Mouse (Mus musculus) megakaryocyte, embryonic 14.5 days (primary cell): ENCODE results near the gene Gm13691. TPM values are rescaled to one million over a fixed set of nuclear protein-coding genes. Genes with fewer than 3 reads are reported as not detected.
A peak's percentile ranks its signal among the peaks of the same experiment; 100 is the strongest.
"Not testable (repeated sequence)": the region's sequence is repeated elsewhere in the genome, so short reads cannot be mapped to it uniquely, and the experiment has no call there.

Source experiments
- H3K27me3 ChIP-seq: replicated peaks from 2 replicates; pipeline ENCODE3; 2012; ENCODE audit warnings: inconsistent platforms
- H3K36me3 ChIP-seq: replicated peaks from 2 replicates; pipeline ENCODE3; 2012; ENCODE audit warnings: low read length, inconsistent platforms, mixed read lengths
- H3K4me1 ChIP-seq: 2 replicates; pipeline ENCODE4 v1.6.1; 2012; ENCODE audit warnings: inconsistent platforms
- H3K4me3 ChIP-seq: replicated peaks from 2 replicates; pipeline ENCODE3; 2012; ENCODE audit warnings: moderate library complexity, mild to moderate bottlenecking, inconsistent platforms
- H3K9me3 ChIP-seq: 2 replicates; pipeline ENCODE4 v1.6.1; 2012; ENCODE audit warnings: inconsistent platforms
- FLI1 ChIP-seq: IDR thresholded peaks from 2 replicates; pipeline ENCODE4 v1.6.1; 2012; ENCODE audit warnings: low read length, inconsistent platforms, mixed read lengths
- GATA1 ChIP-seq: IDR thresholded peaks from 3 replicates; pipeline ENCODE4 v1.6.1; 2012; ENCODE audit warnings: mixed read lengths, low read length, inconsistent platforms, borderline replicate concordance
- polyA plus RNA-seq: library from polyadenylated mRNA; stranded (reverse); fragments of >175 nt; gene quantifications from 2 replicates; pipeline ENCODE4 v1.2.3, GENCODE M21; 2012; ENCODE audit warnings: low replicate concordance; ENCODE audit not compliant: insufficient read depth

Gene Gm13691
- polyA plus RNA-seq, 1 experiment, result 0.66 TPM

- Histone ChIP-seq H3K9me3 (no peaks in the 10 kb centered on the region), H3K27me3 (no peaks in the 10 kb centered on the region), H3K4me3 (no peak overlapping the region), H3K36me3 (no peaks in the 10 kb centered on the region), H3K4me1 (peaks cover 32% of the 10 kb centered on the region)
- no peak for TF ChIP-seq GATA1
- no peak for TF ChIP-seq FLI1
These were observed 18.6 kb downstream of the Gm13691 start for GRCm38 (mm10) chr2:84008913-84009312.

GRCm38 (mm10) chr2:84009818-84010217 is 19.5 kb downstream of the Gm13691 start:
- H3K4me3 ChIP-seq, result peak overlapping the region; percentile 62
- no peaks in the 10 kb centered on the region for H3K36me3 ChIP-seq
- TF ChIP-seq FLI1, result no peak
- peaks cover 36% of the 10 kb centered on the region for H3K4me1 ChIP-seq
- no peaks in the 10 kb centered on the region for H3K9me3 ChIP-seq
- no peaks in the 10 kb centered on the region for H3K27me3 ChIP-seq

GRCm38 (mm10) chr2:84014572-84014971 is 24.2 kb downstream of the Gm13691 start:
- H3K27me3 ChIP-seq, result no peaks in the 10 kb centered on the region
- TF ChIP-seq GATA1, result no peak
- no peak for TF ChIP-seq FLI1
- no peak overlapping the region for H3K4me3 ChIP-seq
- H3K9me3 ChIP-seq, result no peaks in the 10 kb centered on the region
- H3K36me3 ChIP-seq, result no peaks in the 10 kb centered on the region
- peaks cover 39% of the 10 kb centered on the region for H3K4me1 ChIP-seq

GRCm38 (mm10) chr2:84016291-84016690 is 25.9 kb downstream of the Gm13691 start:
- peaks cover 45% of the 10 kb centered on the region for H3K4me1 ChIP-seq
- H3K36me3 ChIP-seq, H3K9me3 ChIP-seq, H3K27me3 ChIP-seq, H3K4me3 ChIP-seq: not testable (repeated sequence)

GRCm38 (mm10) chr2:84018330-84018729 is 28.0 kb downstream of the Gm13691 start:
- Histone ChIP-seq H3K4me1 (peaks cover 56% of the 10 kb centered on the region), H3K9me3 (no peaks in the 10 kb centered on the region), H3K4me3 (no peak overlapping the region), H3K36me3 (no peaks in the 10 kb centered on the region), H3K27me3 (no peaks in the 10 kb centered on the region)
- TF ChIP-seq GATA1 (no peak), FLI1 (no peak)

DNA sequence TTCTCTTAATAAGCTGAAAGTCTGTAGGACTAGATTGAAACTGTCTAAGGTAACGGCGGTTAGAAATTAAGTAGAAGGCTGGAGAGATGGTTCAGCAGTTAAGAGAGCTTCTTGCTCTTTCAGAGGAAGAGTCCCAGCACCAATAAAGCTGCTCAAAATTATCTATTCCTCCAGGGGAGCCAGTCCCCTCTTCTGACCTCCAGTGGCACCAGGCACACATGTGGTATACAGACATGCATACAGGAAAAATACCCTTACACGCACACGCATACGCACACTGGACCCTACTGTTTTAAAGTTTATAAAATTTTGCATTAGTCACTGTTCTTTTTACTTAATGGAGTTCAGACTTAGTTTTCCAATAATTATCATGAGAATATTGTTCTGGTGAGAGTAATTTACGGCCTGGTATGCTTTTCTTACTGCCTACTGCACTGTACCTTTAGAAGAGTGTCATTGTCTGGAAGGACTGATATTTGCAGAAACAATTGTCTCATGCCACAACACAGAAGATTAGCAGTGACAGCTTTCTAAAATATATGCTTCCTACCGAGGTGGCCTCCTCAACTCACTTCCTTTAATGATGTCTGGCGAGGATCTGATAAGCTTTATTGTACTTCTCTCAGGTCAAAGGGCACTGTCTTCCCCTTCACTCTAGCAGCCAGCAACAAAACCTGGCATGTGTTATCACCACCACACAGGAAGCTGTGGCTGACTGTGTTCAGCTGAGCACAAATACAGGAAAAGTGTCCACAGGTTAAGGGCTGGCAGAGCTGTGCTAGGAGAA is 29.4 kb downstream of the Gm13691 start:
- Histone ChIP-seq H3K4me1 (peaks cover 56% of the 10 kb centered on the region), H3K36me3 (no peaks in the 10 kb centered on the region), H3K9me3 (no peaks in the 10 kb centered on the region), H3K4me3 (peak overlapping the region; percentile 48), H3K27me3 (no peaks in the 10 kb centered on the region)
- TF ChIP-seq GATA1, result no peak; the same call in 2 of the 3 replicates
- TF ChIP-seq FLI1, result no peak

DNA sequence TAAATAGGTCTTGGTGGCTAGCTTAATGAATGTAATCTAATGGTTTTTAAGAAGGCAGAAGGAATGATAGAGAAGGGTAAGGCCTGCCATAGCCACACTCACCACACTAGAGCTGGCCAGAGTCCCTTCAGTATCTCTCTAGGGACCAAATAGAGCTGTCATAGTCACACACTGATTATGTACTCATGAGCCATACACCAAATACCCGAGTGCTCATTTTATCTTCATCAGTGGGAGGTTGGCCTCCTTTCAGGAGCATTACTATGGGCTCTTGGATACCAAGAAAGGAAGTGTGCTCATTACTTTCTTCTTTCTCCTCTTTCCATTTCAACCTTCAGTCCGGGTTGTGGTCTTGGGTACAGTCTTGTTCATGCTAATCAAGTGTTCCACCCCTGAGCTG is 31.6 kb downstream of the Gm13691 start:
- no peak for TF ChIP-seq FLI1
- no peak for TF ChIP-seq GATA1
- H3K4me3 ChIP-seq, result no peak overlapping the region

GRCm38 (mm10) chr2:84022905-84023304 is 32.6 kb downstream of the Gm13691 start:
- peaks cover 51% of the 10 kb centered on the region for H3K4me1 ChIP-seq
- no peaks in the 10 kb centered on the region for H3K9me3 ChIP-seq
- no peak overlapping the region for H3K4me3 ChIP-seq
- H3K36me3 ChIP-seq, result no peaks in the 10 kb centered on the region
- no peaks in the 10 kb centered on the region for H3K27me3 ChIP-seq
- TF ChIP-seq GATA1 (no peak), FLI1 (no peak)

More for the DNA sequence above, 31.6 kb downstream of the Gm13691 start:
- H3K27me3 ChIP-seq, result no peaks in the 10 kb centered on the region
- no peaks in the 10 kb centered on the region for H3K36me3 ChIP-seq
- H3K4me1 ChIP-seq, result peaks cover 53% of the 10 kb centered on the region
- no peaks in the 10 kb centered on the region for H3K9me3 ChIP-seq

- Histone ChIP-seq H3K27me3 (no peaks in the 10 kb centered on the region), H3K36me3 (no peaks in the 10 kb centered on the region), H3K9me3 (no peaks in the 10 kb centered on the region), H3K4me1 (peaks cover 47% of the 10 kb centered on the region), H3K4me3 (no peak overlapping the region)
- TF ChIP-seq FLI1 (no peak), GATA1 (no peak)
These were observed 33.0 kb downstream of the Gm13691 start for GRCm38 (mm10) chr2:84023319-84023718.

DNA sequence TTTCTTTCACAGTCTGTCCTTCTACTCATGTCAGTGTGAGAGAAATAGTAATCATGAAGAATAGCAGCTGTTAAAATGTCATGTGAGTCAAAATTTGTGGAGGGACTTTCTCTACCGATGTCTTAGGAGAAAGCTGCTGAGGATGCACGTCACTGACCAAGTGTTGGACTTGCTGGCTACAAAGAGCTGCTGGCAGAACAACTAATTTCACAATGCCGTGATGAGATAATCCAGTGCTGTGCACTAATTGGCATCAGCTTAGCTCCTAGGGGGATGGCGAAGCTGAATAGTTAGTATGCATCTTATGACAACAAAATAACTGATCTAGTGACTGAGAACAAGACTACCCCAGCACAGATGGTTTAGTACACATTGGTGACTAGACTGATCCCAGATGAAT is 34.9 kb downstream of the Gm13691 start:
- Histone ChIP-seq H3K4me1 (peaks cover 30% of the 10 kb centered on the region), H3K36me3 (no peaks in the 10 kb centered on the region), H3K9me3 (no peaks in the 10 kb centered on the region), H3K27me3 (no peaks in the 10 kb centered on the region), H3K4me3 (no peak overlapping the region)
- TF ChIP-seq GATA1 (no peak), FLI1 (no peak)

GRCm38 (mm10) chr2:84032505-84032904 is 42.2 kb downstream of the Gm13691 start:
- H3K4me3 ChIP-seq, result no peak overlapping the region
- H3K27me3 ChIP-seq, result no peaks in the 10 kb centered on the region
- H3K36me3 ChIP-seq, result no peaks in the 10 kb centered on the region
- no peak for TF ChIP-seq GATA1
- TF ChIP-seq FLI1, result no peak
- no peaks in the 10 kb centered on the region for H3K9me3 ChIP-seq
- peaks cover 5% of the 10 kb centered on the region; the same call in 1 of the 2 replicates for H3K4me1 ChIP-seq
